In genomic region chr11:27799826-27800620, GRCm38 (mm10) we compare ENCODE assay signal across 21 mouse cellular contexts.
"Had no signal": no experiment of that assay in that cellular context is flagged by ENCODE, and none has a peak within 500 bp of the region (broad histone marks: within the 10 kb centered on the region; RNA-seq: fewer than 3 reads in every experiment).

No protein-coding gene starts in this region.

- H3K4me2 ChIP-seq: lung, embryonic 15.5 days; midbrain, embryonic 11.5 days; midbrain, embryonic 13.5 days; midbrain, embryonic 15.5 days; neural tube, embryonic 13.5 days; neural tube, embryonic 15.5 days had no signal

- H3K9ac ChIP-seq: lung, embryonic 15.5 days; midbrain, embryonic 13.5 days; midbrain, embryonic 15.5 days; neural tube, embryonic 13.5 days; neural tube, embryonic 15.5 days had no signal

- H3K9me3 ChIP-seq: lung, embryonic 15.5 days; megakaryocyte, embryonic 14.5 days; midbrain, embryonic 13.5 days; midbrain, embryonic 15.5 days; neural tube, embryonic 13.5 days; neural tube, embryonic 15.5 days had no signal

- ATAC-seq: lung, postnatal 0 days; midbrain, embryonic 13.5 days; midbrain, embryonic 15.5 days had no signal

- H3K27ac ChIP-seq: lung, embryonic 15.5 days; macrophage; midbrain, embryonic 13.5 days; midbrain, embryonic 15.5 days; neural tube, embryonic 13.5 days; neural tube, embryonic 15.5 days had no signal

- DNase-seq: lung, adult 18-20 months; lung, postnatal 14 days; lung, postnatal 36 days; retina, postnatal 1 day; right cerebral cortex, adult 18-20 months; right cerebral cortex, postnatal 25 days; right cerebral cortex, postnatal 4 days; spleen, adult 18-20 months; thymus, adult 18-20 months; thymus, postnatal 14 days; thymus, postnatal 36 days had no signal

- H3K4me1 ChIP-seq: lung, embryonic 15.5 days; megakaryocyte, embryonic 14.5 days; midbrain, embryonic 13.5 days; midbrain, embryonic 15.5 days; neural tube, embryonic 13.5 days; neural tube, embryonic 15.5 days had no signal

- H3K36me3 ChIP-seq: lung, embryonic 15.5 days; midbrain, embryonic 13.5 days; midbrain, embryonic 15.5 days; neural tube, embryonic 13.5 days; neural tube, embryonic 15.5 days had no signal

- H3K4me3 ChIP-seq: lung, embryonic 15.5 days; megakaryocyte, embryonic 14.5 days; midbrain, embryonic 13.5 days; midbrain, embryonic 15.5 days; myocyte; neural tube, embryonic 13.5 days; neural tube, embryonic 15.5 days had no signal

- H3K27me3 ChIP-seq: lung, embryonic 15.5 days; megakaryocyte, embryonic 14.5 days; midbrain, embryonic 13.5 days; midbrain, embryonic 15.5 days; neural tube, embryonic 13.5 days; neural tube, embryonic 15.5 days had no signal
